Mouse (Mus musculus): ENCODE measurements around the gene Cops9. TPM values are rescaled to one million over a fixed set of nuclear protein-coding genes. Genes with fewer than 3 reads are reported as not detected.

Cops9 gene
- total RNA-seq (2014; rRNA removed) (202 and 291 TPM in 2 replicates), polyA plus RNA-seq (2015; fragmentation: Nextera tagmentation; extraction: Ambion mirVana) (569 and 710 TPM in 2 replicates)

DNA sequence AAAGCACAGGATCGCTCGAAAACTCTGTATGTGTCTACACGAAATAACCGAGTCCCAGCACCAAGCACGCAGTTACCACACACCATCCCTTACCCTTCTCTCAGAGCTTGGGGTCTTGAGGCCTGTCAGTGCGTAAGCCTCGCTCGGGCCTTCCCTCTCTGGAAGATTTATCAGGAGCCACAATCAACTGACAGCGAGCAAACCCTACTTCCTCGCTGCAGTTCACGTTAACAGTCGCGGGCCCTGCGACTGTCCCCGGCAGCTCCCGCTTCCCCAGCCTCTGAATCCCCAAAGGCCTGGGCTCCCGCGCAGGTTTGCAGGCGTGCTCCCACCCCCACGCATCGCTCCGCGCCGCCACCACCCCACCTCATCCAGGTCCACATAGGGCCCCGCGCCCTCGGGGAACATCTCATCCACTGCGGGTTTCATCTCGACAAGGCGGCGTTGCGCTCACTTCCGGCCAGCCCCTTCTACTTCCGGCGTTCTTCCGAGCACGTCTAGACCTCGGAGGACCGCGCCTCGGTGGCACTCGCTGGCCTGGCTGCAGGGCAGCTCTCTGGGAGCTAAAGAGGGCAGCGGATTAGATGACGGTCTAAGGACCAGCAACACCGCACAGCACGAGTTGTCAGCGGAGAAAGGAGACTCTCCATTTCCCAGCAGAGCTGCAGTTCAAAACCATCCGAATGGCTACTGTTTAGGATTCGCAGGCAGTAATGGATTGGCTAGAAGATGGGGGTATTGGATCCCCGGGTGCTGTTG, at the start of gene Cops9:
Gene Cops9 (minus strand): TSS at position 472 of the 759 bp plus-strand sequence.
- ATAC-seq (peak; percentile 98), DNase-seq (peak; percentile 93)
- Histone ChIP-seq H3K27me3 (ENCODE audit: insufficient read depth, low read length) (no peaks in the 10 kb centered on the region), H3K9me3 (ENCODE audit: low read length) (no peaks in the 10 kb centered on the region), H3K4me2 (ENCODE audit: low read depth) (peak within 1 kb of the TSS; percentile 97), H3K9ac (peak within 1 kb of the TSS; percentile 95), H3K4me1 (ENCODE audit: insufficient read depth) (peaks cover 9% of the 10 kb centered on the region), H3K27ac (ENCODE audit: low read depth, low read length) (peak within 1 kb of the TSS; percentile 88), H3K4me3 (ENCODE audit: low read depth, low read length) (peak within 1 kb of the TSS; percentile 89), H3K36me3 (ENCODE audit: insufficient read depth) (peaks cover 27% of the 10 kb centered on the region)
- 2% methylated on average over 50 of the region's 50 CpGs for WGBS
- no peak for TF ChIP-seq CTCF (IDR thresholded peaks at IDR 0.05; ENCODE audit: low read depth)

DNA sequence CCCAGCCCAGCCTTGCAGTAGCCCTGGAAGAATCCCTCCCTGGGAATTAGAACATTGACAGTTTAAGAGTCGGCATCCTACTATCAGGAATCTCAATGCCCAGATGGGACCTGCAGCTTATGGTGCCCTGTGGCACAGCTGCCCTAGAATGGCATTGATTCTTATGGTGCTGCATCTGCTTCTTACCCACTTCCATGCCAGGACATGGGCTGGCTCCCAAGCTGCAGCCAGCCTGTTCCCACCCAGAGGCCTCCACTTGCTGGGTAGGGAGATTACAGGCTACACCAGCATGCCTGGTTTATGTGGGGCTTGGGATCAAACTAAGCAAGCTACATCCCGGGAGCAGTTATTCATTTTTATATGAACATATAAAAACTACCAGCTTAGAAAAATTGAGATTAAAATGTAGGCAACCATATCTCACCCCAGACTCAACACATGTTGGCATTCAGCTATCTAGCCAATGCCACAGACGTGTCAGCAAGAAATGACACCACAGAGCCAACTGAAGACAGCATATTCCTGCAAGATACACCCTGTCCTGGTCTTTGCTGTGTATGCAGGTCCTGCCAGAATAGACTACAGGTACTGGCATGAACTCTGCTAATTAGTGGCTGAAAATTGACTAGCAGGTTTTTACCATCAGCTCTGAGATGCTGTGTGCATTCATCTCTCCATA, 49.5 kb upstream of the Cops9 start:
- 60% methylated on average over 3 of the region's 3 CpGs for WGBS
- H3K27me3 ChIP-seq (ENCODE audit: insufficient read depth, low read length): no peaks in the 10 kb centered on the region
- no peak for TF ChIP-seq CTCF (IDR thresholded peaks at IDR 0.05; ENCODE audit: low read depth)
- DNase-seq (no peak), ATAC-seq (peak; percentile 61)
- H3K4me1 ChIP-seq (ENCODE audit: insufficient read depth): no peaks in the 10 kb centered on the region
- H3K27ac ChIP-seq (ENCODE audit: low read depth, low read length): no peak overlapping the region
- H3K4me2 ChIP-seq (ENCODE audit: low read depth): no peak overlapping the region
- H3K9me3 ChIP-seq (ENCODE audit: low read length): no peaks in the 10 kb centered on the region
- H3K4me3 ChIP-seq (ENCODE audit: low read depth, low read length): no peak overlapping the region
- no peaks in the 10 kb centered on the region for H3K36me3 ChIP-seq (ENCODE audit: insufficient read depth)
- H3K9ac ChIP-seq: no peak overlapping the region

DNA sequence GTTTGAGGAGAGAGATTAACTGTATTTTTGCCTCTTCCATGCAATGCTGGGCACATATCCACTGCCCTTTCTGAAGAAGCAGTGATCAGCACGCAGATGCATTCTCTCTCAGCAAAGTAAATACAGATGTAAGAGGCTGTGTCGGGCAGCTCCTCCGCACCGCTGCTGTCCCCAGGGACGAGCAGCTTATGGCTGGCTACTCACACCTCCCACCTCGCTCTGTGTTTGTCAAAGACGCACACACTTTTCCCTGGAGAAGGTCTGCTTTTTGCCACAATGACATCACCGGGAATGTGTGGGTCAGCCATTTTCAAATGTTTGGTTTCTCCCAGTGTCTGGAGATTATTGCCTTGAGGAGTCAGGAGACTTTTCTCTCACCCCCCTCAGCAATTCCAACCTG, 45.2 kb upstream of the Cops9 start:
- Histone ChIP-seq H3K4me3 (ENCODE audit: low read depth, low read length) (no peak overlapping the region), H3K9me3 (ENCODE audit: low read length) (no peaks in the 10 kb centered on the region), H3K4me1 (ENCODE audit: insufficient read depth) (no peaks in the 10 kb centered on the region), H3K27ac (ENCODE audit: low read depth, low read length) (no peak overlapping the region), H3K9ac (no peak overlapping the region), H3K4me2 (ENCODE audit: low read depth) (no peak overlapping the region), H3K36me3 (ENCODE audit: insufficient read depth) (no peaks in the 10 kb centered on the region), H3K27me3 (ENCODE audit: insufficient read depth, low read length) (no peaks in the 10 kb centered on the region)
- ATAC-seq (no peak), DNase-seq (no peak)
- TF ChIP-seq CTCF (IDR thresholded peaks at IDR 0.05; ENCODE audit: low read depth): no peak
- 54% methylated on average over 8 of the region's 8 CpGs for WGBS

DNA sequence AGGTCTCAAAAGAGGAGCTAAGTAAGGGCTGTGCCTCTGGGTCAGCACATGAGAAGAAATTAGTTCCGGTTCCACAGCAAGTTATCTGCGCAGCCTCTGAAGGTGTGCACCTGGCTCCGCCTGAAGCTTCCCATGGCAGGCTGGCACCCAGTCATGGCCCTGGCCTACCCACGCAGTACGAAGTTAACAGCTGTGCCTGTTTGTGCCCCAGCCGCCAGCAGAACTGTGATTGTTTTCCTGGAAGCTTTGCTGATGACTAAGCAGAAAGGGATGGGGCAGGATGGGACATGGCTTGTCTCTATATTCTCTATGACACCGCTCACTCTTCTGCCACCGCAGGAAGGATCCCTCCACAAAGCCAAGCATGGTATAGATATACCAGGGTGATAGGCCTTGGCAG, 41.4 kb upstream of the Cops9 start:
- peaks cover 16% of the 10 kb centered on the region; the same call in 1 of the 2 replicates for H3K4me1 ChIP-seq (ENCODE audit: insufficient read depth)
- no peaks in the 10 kb centered on the region for H3K9me3 ChIP-seq (ENCODE audit: low read length)
- H3K9ac ChIP-seq: no peak overlapping the region
- TF ChIP-seq CTCF (IDR thresholded peaks at IDR 0.05; ENCODE audit: low read depth): no peak
- H3K4me2 ChIP-seq (ENCODE audit: low read depth): no peak overlapping the region
- H3K27me3 ChIP-seq (ENCODE audit: insufficient read depth, low read length): no peaks in the 10 kb centered on the region
- 0 out of 2 replicates have a peak, but pooled peaks have one; percentile 16 for ATAC-seq
- WGBS: 84% methylated on average over 8 of the region's 8 CpGs
- H3K36me3 ChIP-seq (ENCODE audit: insufficient read depth): no peaks in the 10 kb centered on the region
- no peak overlapping the region for H3K27ac ChIP-seq (ENCODE audit: low read depth, low read length)
- H3K4me3 ChIP-seq (ENCODE audit: low read depth, low read length): no peak overlapping the region
- DNase-seq: no peak

DNA sequence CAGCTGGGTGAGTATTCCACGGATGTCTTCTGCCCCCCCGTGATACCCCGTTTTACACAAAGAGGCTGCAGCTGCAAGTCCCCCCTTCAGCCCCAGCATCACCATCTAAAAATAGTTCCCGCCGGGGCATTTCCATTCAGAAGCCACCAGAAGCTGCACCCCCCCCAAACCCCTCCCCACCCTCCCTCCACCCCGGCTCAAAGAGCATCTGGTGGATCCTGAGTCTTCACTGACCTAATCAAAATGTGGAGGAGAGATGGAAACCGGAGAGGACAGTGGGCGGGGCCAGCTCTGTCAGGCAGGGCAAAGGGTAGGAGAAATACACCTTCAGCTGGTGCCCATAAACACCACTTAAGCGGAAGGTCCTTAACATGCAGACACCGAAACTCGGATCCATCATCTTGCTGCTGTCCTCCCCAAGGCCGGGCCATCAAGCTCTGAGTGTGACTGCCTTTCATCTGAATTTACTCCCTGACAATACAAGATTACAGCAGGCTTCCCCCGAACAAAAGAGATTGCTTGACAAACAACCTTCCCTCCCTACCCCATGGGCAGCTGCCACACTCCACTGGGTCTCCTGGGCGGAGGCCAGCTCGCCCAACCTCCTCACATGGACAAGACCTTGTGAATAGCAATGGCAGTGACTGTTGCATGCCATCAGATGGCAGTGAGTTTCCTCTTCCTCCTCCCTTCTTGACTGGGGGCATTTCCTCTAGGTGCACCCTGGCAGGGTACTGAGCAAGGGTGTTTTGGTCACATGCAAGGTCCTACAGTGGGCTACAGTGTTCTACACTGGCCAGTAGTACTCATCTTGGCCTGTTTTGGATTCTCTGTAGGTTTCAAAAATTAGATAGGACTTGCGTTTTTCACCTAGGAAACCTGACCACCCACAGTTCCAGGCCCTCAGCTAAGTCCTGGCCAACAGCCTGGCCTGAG, 39.2 kb upstream of the Cops9 start:
- Histone ChIP-seq H3K9me3 (ENCODE audit: low read length) (no peaks in the 10 kb centered on the region), H3K4me1 (ENCODE audit: insufficient read depth) (peaks cover 16% of the 10 kb centered on the region; the same call in 1 of the 2 replicates), H3K4me2 (ENCODE audit: low read depth) (no peak overlapping the region), H3K36me3 (ENCODE audit: insufficient read depth) (no peaks in the 10 kb centered on the region), H3K27ac (ENCODE audit: low read depth, low read length) (no peak overlapping the region), H3K4me3 (ENCODE audit: low read depth, low read length) (no peak overlapping the region), H3K9ac (no peak overlapping the region), H3K27me3 (ENCODE audit: insufficient read depth, low read length) (no peaks in the 10 kb centered on the region)
- ATAC-seq: peak; percentile 69
- 18% methylated on average over 16 of the region's 16 CpGs for WGBS
- peak; percentile 55 for DNase-seq
- TF ChIP-seq CTCF (IDR thresholded peaks at IDR 0.05; ENCODE audit: low read depth): no peak

DNA sequence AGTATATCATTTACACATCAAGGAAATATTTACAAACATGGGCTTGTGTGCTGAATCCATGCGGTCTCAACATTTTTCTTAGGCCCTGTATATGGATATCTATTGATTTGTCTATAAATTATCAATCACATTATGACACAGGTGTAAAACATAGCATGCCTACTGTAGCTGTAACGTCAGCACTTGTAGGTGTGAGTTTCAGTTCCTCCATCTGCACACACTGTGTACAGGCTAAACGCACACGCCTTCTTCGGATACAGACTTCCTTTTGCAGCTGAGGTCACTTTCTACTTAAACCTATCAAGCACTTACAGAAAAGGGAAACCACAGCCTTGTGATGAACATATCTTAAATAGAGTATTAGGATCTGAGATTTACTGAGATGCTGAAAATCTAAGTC, 37.0 kb upstream of the Cops9 start:
- no peak for DNase-seq

More for the DNA sequence above, 37.0 kb upstream of the Cops9 start:
- Histone ChIP-seq H3K9me3 (ENCODE audit: low read length) (no peaks in the 10 kb centered on the region), H3K4me3 (ENCODE audit: low read depth, low read length) (no peak overlapping the region), H3K36me3 (ENCODE audit: insufficient read depth) (no peaks in the 10 kb centered on the region), H3K9ac (no peak overlapping the region), H3K4me1 (ENCODE audit: insufficient read depth) (peaks cover 16% of the 10 kb centered on the region; the same call in 1 of the 2 replicates), H3K27me3 (ENCODE audit: insufficient read depth, low read length) (no peaks in the 10 kb centered on the region), H3K4me2 (ENCODE audit: low read depth) (no peak overlapping the region), H3K27ac (ENCODE audit: low read depth, low read length) (no peak overlapping the region)
- ATAC-seq: no peak
- TF ChIP-seq CTCF (IDR thresholded peaks at IDR 0.05; ENCODE audit: low read depth): no peak
- 95% methylated on average over 5 of the region's 5 CpGs for WGBS
